ENCODE assay signal across 11 mouse cellular contexts in the genomic region with DNA sequence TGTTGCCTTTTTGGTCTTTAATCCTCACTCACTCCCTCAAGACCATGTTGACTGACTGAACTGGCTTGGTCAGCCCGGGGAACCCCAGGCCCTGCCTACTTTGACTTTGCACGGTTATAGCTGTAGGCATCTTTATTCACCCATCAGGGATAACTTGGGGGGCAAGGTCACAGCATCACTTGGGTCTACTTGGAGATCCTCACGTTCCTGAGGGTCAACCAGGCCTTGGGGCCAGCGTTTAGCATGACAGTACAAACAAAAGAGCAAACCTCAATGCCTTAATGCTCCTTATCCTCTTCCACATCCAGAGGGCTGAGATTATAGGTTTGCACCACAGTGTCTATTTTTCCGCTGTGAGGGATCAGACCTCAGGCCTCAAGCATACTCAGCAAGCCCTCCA. TPM values are rescaled to one million over a fixed set of nuclear protein-coding genes. Genes with fewer than 3 reads are reported as not detected.
DNase-seq lines count a peak whose midpoint lies in the region; ATAC-seq and TF ChIP-seq lines count a peak whose summit lies in the region.
"Had no signal": no experiment of that assay in that cellular context is flagged by ENCODE, and none has a peak within 500 bp of the region (broad histone marks: within the 10 kb centered on the region; RNA-seq: fewer than 3 reads in every experiment).

No protein-coding gene starts in this region.

- H3K9me3 ChIP-seq in hindbrain, postnatal 0 days (ENCODE audit: low read length): no peaks in the 10 kb centered on the region
- H3K9me3 ChIP-seq in hindbrain, embryonic 10.5 days: no peaks in the 10 kb centered on the region
- H3K9me3 ChIP-seq in ES-Bruce4 (replicated peaks; ENCODE audit: control insufficient read depth, insufficient read depth, low read length, poor library complexity, severe bottlenecking): no peaks in the 10 kb centered on the region
- no peaks in the 10 kb centered on the region for H3K9me3 ChIP-seq in limb, embryonic 15.5 days
- H3K9me3 ChIP-seq: hindbrain, embryonic 13.5 days had no signal

- TF ChIP-seq CTCF in hindbrain, postnatal 0 days (IDR thresholded peaks at IDR 0.05; ENCODE audit: low read depth): no peak
- TF ChIP-seq CTCF in ES-Bruce4 (IDR thresholded peaks at IDR 0.05; ENCODE audit: low read depth, low read length): no peak

- H3K4me2 ChIP-seq in hindbrain, postnatal 0 days (ENCODE audit: low read depth, low read length): no peak overlapping the region
- no peak overlapping the region for H3K4me2 ChIP-seq in limb, embryonic 15.5 days
- H3K4me2 ChIP-seq: hindbrain, embryonic 13.5 days had no signal

- no peak overlapping the region for H3K9ac ChIP-seq in hindbrain, postnatal 0 days (replicated peaks; ENCODE audit: low read length)
- H3K9ac ChIP-seq in ES-Bruce4 (ENCODE audit: low read depth, poor library complexity, severe bottlenecking): no peak overlapping the region
- no peak overlapping the region for H3K9ac ChIP-seq in limb, embryonic 15.5 days
- H3K9ac ChIP-seq: hindbrain, embryonic 13.5 days had no signal

- WGBS in hindbrain, postnatal 0 days: 78% methylated on average over 5 of the region's 5 CpGs
- WGBS in hindbrain, embryonic 10.5 days: 75% methylated on average over 5 of the region's 5 CpGs
- 73% methylated on average over 5 of the region's 5 CpGs for WGBS in limb, embryonic 15.5 days

- TF ChIP-seq EP300 in ES-Bruce4 (IDR thresholded peaks at IDR 0.05; ENCODE audit: insufficient read depth, low read depth, low read length): peak; percentile 97

- no peak for ATAC-seq in hindbrain, postnatal 0 days
- ATAC-seq in limb, embryonic 15.5 days (ENCODE audit: insufficient number of reproducible peaks, low FRiP score, low TSS enrichment, low read depth): no peak

- DNase-seq in hindbrain, postnatal 0 days (ENCODE audit: low spot score): no peak
- DNase-seq in hindbrain, embryonic 10.5 days (ENCODE audit: low spot score): no peak
- peak; percentile 35 for DNase-seq in ZHBTc4 (ENCODE audit: low read depth, low spot score)
- no peak for DNase-seq in urinary bladder, postnatal 14 days (ENCODE audit: low spot score)
- DNase-seq in thymus, postnatal 25 days: no peak
- DNase-seq: cerebellum, postnatal 10 days; lung, postnatal 10 days; spleen, adult 18-20 months had no signal

- no peak overlapping the region for H3K4me3 ChIP-seq in hindbrain, postnatal 0 days (ENCODE audit: low read length)
- H3K4me3 ChIP-seq in hindbrain, embryonic 10.5 days: no peak overlapping the region
- no peak overlapping the region for H3K4me3 ChIP-seq in ES-Bruce4 (ENCODE audit: low read depth, low read length)
- H3K4me3 ChIP-seq in limb, embryonic 15.5 days: no peak overlapping the region
- H3K4me3 ChIP-seq: hindbrain, embryonic 13.5 days had no signal

- H3K4me1 ChIP-seq in hindbrain, postnatal 0 days (ENCODE audit: insufficient read depth, low read length): 0 out of 2 replicates have a peak, but pooled peaks cover 4% of the 10 kb centered on the region
- peaks cover 10% of the 10 kb centered on the region for H3K4me1 ChIP-seq in hindbrain, embryonic 10.5 days (replicated peaks)
- peaks cover 14% of the 10 kb centered on the region for H3K4me1 ChIP-seq in ES-Bruce4 (ENCODE audit: control insufficient read depth, insufficient read depth, low read length)
- H3K4me1 ChIP-seq in limb, embryonic 15.5 days: peaks cover 58% of the 10 kb centered on the region

- no peaks in the 10 kb centered on the region for H3K36me3 ChIP-seq in hindbrain, postnatal 0 days (ENCODE audit: insufficient read depth, low read length)
- no peaks in the 10 kb centered on the region for H3K36me3 ChIP-seq in hindbrain, embryonic 10.5 days
- H3K36me3 ChIP-seq in ES-Bruce4 (ENCODE audit: control insufficient read depth, insufficient read depth, low read length, poor library complexity, severe bottlenecking): no peaks in the 10 kb centered on the region
- H3K36me3 ChIP-seq in limb, embryonic 15.5 days: no peaks in the 10 kb centered on the region
- H3K36me3 ChIP-seq: hindbrain, embryonic 13.5 days had no signal

- H3K27ac ChIP-seq in hindbrain, postnatal 0 days: 0 out of 2 replicates have a peak overlapping the region, but pooled peaks have one; percentile 51
- H3K27ac ChIP-seq in hindbrain, embryonic 10.5 days: no peak overlapping the region
- peak overlapping the region; percentile 22; the same call in 1 of the 2 replicates for H3K27ac ChIP-seq in ES-Bruce4 (ENCODE audit: insufficient read depth, low read length)
- peak overlapping the region; percentile 88 for H3K27ac ChIP-seq in limb, embryonic 15.5 days

- TF ChIP-seq POLR2A in ES-Bruce4 (IDR thresholded peaks at IDR 0.05; ENCODE audit: insufficient read depth, low read length): no peak

- H3K27me3 ChIP-seq in hindbrain, postnatal 0 days (ENCODE audit: insufficient read depth, low read length): no peaks in the 10 kb centered on the region
- 0 out of 2 replicates have a peak, but pooled peaks cover 14% of the 10 kb centered on the region for H3K27me3 ChIP-seq in hindbrain, embryonic 10.5 days (ENCODE audit: insufficient read depth, poor library complexity, severe bottlenecking)
- no peaks in the 10 kb centered on the region for H3K27me3 ChIP-seq in ES-Bruce4 (ENCODE audit: control insufficient read depth, insufficient read depth, low read length, poor library complexity, severe bottlenecking)
- no peaks in the 10 kb centered on the region for H3K27me3 ChIP-seq in limb, embryonic 15.5 days

RNA-seq across cellular contexts. Expression of gene Ier3, which starts 9.2 kb away (rescaled TPM):
- total RNA-seq in hindbrain, postnatal 0 days (2014; rRNA removed): 13.7 and 19.4 TPM in 2 replicates
- polyA plus RNA-seq in hindbrain, postnatal 0 days (2015; fragmentation: Nextera tagmentation; extraction: Ambion mirVana): 18.3 and 19.4 TPM in 2 replicates
- polyA plus RNA-seq in hindbrain, embryonic 10.5 days (2016; fragmentation: Nextera tagmentation; extraction: Ambion mirVana): 3.8 and 4.8 TPM in 2 replicates
- polyA plus RNA-seq in ES-Bruce4 (2011; ENCODE audit: insufficient read depth, insufficient read length, low read depth, missing spikeins): 31.3 and 35.5 TPM in 2 replicates
- polyA plus RNA-seq in limb, embryonic 15.5 days (2015; fragmentation: Nextera tagmentation; extraction: Ambion mirVana): 23.2 and 27.5 TPM in 2 replicates

RNA-seq across cellular contexts. Expression of gene Flot1, which starts 10.7 kb away (rescaled TPM):
- total RNA-seq in hindbrain, postnatal 0 days (2014; rRNA removed): 94.1 and 142 TPM in 2 replicates
- polyA plus RNA-seq in hindbrain, postnatal 0 days (2015; fragmentation: Nextera tagmentation; extraction: Ambion mirVana): 162 TPM in 2 replicates
- polyA plus RNA-seq in hindbrain, embryonic 10.5 days (2016; fragmentation: Nextera tagmentation; extraction: Ambion mirVana): 58.4 and 63.7 TPM in 2 replicates
- polyA plus RNA-seq in ES-Bruce4 (2011; ENCODE audit: insufficient read depth, insufficient read length, low read depth, missing spikeins): 46.8 and 47.4 TPM in 2 replicates
- polyA plus RNA-seq in limb, embryonic 15.5 days (2015; fragmentation: Nextera tagmentation; extraction: Ambion mirVana): 60.2 and 70.9 TPM in 2 replicates

RNA-seq across cellular contexts. Expression of gene Tubb5, which starts 25.8 kb away (rescaled TPM):
- 3,311 and 3,326 TPM in 2 replicates for total RNA-seq in hindbrain, postnatal 0 days (2014; rRNA removed)
- polyA plus RNA-seq in hindbrain, postnatal 0 days (2015; fragmentation: Nextera tagmentation; extraction: Ambion mirVana): 1,502 and 1,606 TPM in 2 replicates
- polyA plus RNA-seq in hindbrain, embryonic 10.5 days (2016; fragmentation: Nextera tagmentation; extraction: Ambion mirVana): 1,604 and 1,655 TPM in 2 replicates
- polyA plus RNA-seq in ES-Bruce4 (2011; ENCODE audit: insufficient read depth, insufficient read length, low read depth, missing spikeins): 1,430 and 1,461 TPM in 2 replicates
- polyA plus RNA-seq in limb, embryonic 15.5 days (2015; fragmentation: Nextera tagmentation; extraction: Ambion mirVana): 811 and 833 TPM in 2 replicates

RNA-seq across cellular contexts. Expression of gene Mdc1, which starts 29.0 kb away (rescaled TPM):
- total RNA-seq in hindbrain, postnatal 0 days (2014; rRNA removed): 14.7 and 26.7 TPM in 2 replicates
- polyA plus RNA-seq in hindbrain, postnatal 0 days (2015; fragmentation: Nextera tagmentation; extraction: Ambion mirVana): 3.9 and 4.1 TPM in 2 replicates
- polyA plus RNA-seq in hindbrain, embryonic 10.5 days (2016; fragmentation: Nextera tagmentation; extraction: Ambion mirVana): 18.3 and 20.7 TPM in 2 replicates
- 131 and 147 TPM in 2 replicates for polyA plus RNA-seq in ES-Bruce4 (2011; ENCODE audit: insufficient read depth, insufficient read length, low read depth, missing spikeins)
- 13.0 and 15.0 TPM in 2 replicates for polyA plus RNA-seq in limb, embryonic 15.5 days (2015; fragmentation: Nextera tagmentation; extraction: Ambion mirVana)

RNA-seq across cellular contexts. Expression of gene Nrm, which starts 48.8 kb away (rescaled TPM):
- total RNA-seq in hindbrain, postnatal 0 days (2014; rRNA removed): 14.7 and 27.2 TPM in 2 replicates
- polyA plus RNA-seq in hindbrain, postnatal 0 days (2015; fragmentation: Nextera tagmentation; extraction: Ambion mirVana): 24.6 and 25.7 TPM in 2 replicates
- 70.1 and 75.9 TPM in 2 replicates for polyA plus RNA-seq in hindbrain, embryonic 10.5 days (2016; fragmentation: Nextera tagmentation; extraction: Ambion mirVana)
- 32.9 and 35.3 TPM in 2 replicates for polyA plus RNA-seq in ES-Bruce4 (2011; ENCODE audit: insufficient read depth, insufficient read length, low read depth, missing spikeins)
- polyA plus RNA-seq in limb, embryonic 15.5 days (2015; fragmentation: Nextera tagmentation; extraction: Ambion mirVana): 55.5 and 59.0 TPM in 2 replicates
